Comparison of ENCODE assay signal across 19 mouse cellular contexts in the genomic region with DNA sequence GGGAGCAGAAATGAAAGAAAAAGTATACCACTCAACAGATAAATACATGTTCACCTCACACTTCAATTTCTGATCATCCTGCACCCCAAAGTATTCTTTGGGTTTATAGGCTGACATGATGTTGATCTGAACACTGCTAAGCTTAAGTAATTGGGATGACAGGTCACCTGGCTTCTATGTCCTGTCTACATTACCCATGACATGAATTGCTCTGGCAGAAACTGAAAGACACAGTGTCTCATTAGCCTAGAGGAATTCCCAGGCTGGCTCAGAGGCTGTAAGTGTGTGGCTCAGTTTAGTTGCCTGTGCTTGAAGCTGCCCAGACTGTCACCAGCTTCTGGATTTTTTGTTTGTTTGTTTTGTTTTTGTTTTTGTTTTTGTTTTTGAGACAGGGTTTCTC.
DNase-seq lines count a peak whose midpoint lies in the region; ATAC-seq lines count a peak whose summit lies in the region.
"Had no signal": no experiment of that assay in that cellular context is flagged by ENCODE, and none has a peak within 500 bp of the region (broad histone marks: within the 10 kb centered on the region; RNA-seq: fewer than 3 reads in every experiment).

No protein-coding gene starts in this region.

- no peak for ATAC-seq in midbrain, embryonic 12.5 days (ENCODE audit: low FRiP score, low read depth)
- 0 out of 2 replicates have a peak, but pooled peaks have one; percentile 30 for ATAC-seq in forebrain, embryonic 15.5 days (replicated peaks)
- no peak for ATAC-seq in hindbrain, embryonic 15.5 days (ENCODE audit: low FRiP score, low read depth)
- ATAC-seq: intestine, postnatal 0 days; Patski had no signal

- no peak overlapping the region for H3K9ac ChIP-seq in midbrain, embryonic 12.5 days (replicated peaks)
- no peak overlapping the region for H3K9ac ChIP-seq in forebrain, embryonic 15.5 days (replicated peaks)
- H3K9ac ChIP-seq in hindbrain, embryonic 15.5 days: no peak overlapping the region
- H3K9ac ChIP-seq: liver, embryonic 14.5 days; lung, embryonic 15.5 days had no signal

- H3K36me3 ChIP-seq in midbrain, embryonic 12.5 days: no peaks in the 10 kb centered on the region
- H3K36me3 ChIP-seq in midbrain, embryonic 10.5 days: no peaks in the 10 kb centered on the region
- no peaks in the 10 kb centered on the region for H3K36me3 ChIP-seq in forebrain, embryonic 15.5 days
- no peaks in the 10 kb centered on the region for H3K36me3 ChIP-seq in hindbrain, embryonic 15.5 days
- H3K36me3 ChIP-seq: lung, embryonic 15.5 days had no signal

- DNase-seq in midbrain, embryonic 10.5 days (ENCODE audit: low spot score): no peak
- no peak for DNase-seq in natural killer cell, adult 2 months (ENCODE audit: low spot score in 2 of 2)
- no peak for DNase-seq in kidney, adult 9 months
- no peak for DNase-seq in urinary bladder, postnatal 4 days (ENCODE audit: low spot score in 2 of 2)
- DNase-seq: adrenal gland, postnatal 10 days; gastrocnemius, postnatal 25 days; heart, adult 2 months; heart, postnatal 4 days; layer of hippocampus, postnatal 36 days; lung, postnatal 4 days; spleen, adult 18-20 months; thymus, adult 18-20 months had no signal

- no peak overlapping the region for H3K4me2 ChIP-seq in midbrain, embryonic 12.5 days (replicated peaks)
- H3K4me2 ChIP-seq in forebrain, embryonic 15.5 days (replicated peaks): no peak overlapping the region
- H3K4me2 ChIP-seq in hindbrain, embryonic 15.5 days: no peak overlapping the region
- H3K4me2 ChIP-seq: lung, embryonic 15.5 days had no signal

- H3K27ac ChIP-seq in midbrain, embryonic 12.5 days (replicated peaks): 0 out of 2 replicates have a peak overlapping the region, but pooled peaks have one; percentile 68
- H3K27ac ChIP-seq in midbrain, embryonic 10.5 days (replicated peaks): no peak overlapping the region
- H3K27ac ChIP-seq in forebrain, embryonic 15.5 days (replicated peaks): no peak overlapping the region
- H3K27ac ChIP-seq in hindbrain, embryonic 15.5 days (replicated peaks): peak overlapping the region; percentile 79
- H3K27ac ChIP-seq: heart, adult 2 months; liver, embryonic 14.5 days; lung, embryonic 15.5 days had no signal

- no peaks in the 10 kb centered on the region for H3K27me3 ChIP-seq in midbrain, embryonic 12.5 days
- H3K27me3 ChIP-seq in midbrain, embryonic 10.5 days (ENCODE audit: low read depth, poor library complexity, severe bottlenecking): peaks cover 15% of the 10 kb centered on the region
- H3K27me3 ChIP-seq in forebrain, embryonic 15.5 days: no peaks in the 10 kb centered on the region
- no peaks in the 10 kb centered on the region for H3K27me3 ChIP-seq in hindbrain, embryonic 15.5 days
- H3K27me3 ChIP-seq: lung, embryonic 15.5 days; Patski had no signal

- H3K9me3 ChIP-seq in midbrain, embryonic 12.5 days: 0 out of 2 replicates have a peak, but pooled peaks cover 3% of the 10 kb centered on the region
- H3K9me3 ChIP-seq in midbrain, embryonic 10.5 days (replicated peaks): 0 out of 2 replicates have a peak, but pooled peaks cover 5% of the 10 kb centered on the region
- no peaks in the 10 kb centered on the region for H3K9me3 ChIP-seq in forebrain, embryonic 15.5 days
- H3K9me3 ChIP-seq in hindbrain, embryonic 15.5 days: no peaks in the 10 kb centered on the region
- H3K9me3 ChIP-seq: lung, embryonic 15.5 days had no signal

- H3K4me1 ChIP-seq in midbrain, embryonic 12.5 days: peaks cover 18% of the 10 kb centered on the region
- H3K4me1 ChIP-seq in midbrain, embryonic 10.5 days: peaks cover 35% of the 10 kb centered on the region
- peaks cover 16% of the 10 kb centered on the region for H3K4me1 ChIP-seq in forebrain, embryonic 15.5 days
- H3K4me1 ChIP-seq in hindbrain, embryonic 15.5 days (replicated peaks): peaks cover 18% of the 10 kb centered on the region
- H3K4me1 ChIP-seq: lung, embryonic 15.5 days had no signal

- no peak overlapping the region for H3K4me3 ChIP-seq in midbrain, embryonic 12.5 days
- no peak overlapping the region for H3K4me3 ChIP-seq in midbrain, embryonic 10.5 days
- no peak overlapping the region for H3K4me3 ChIP-seq in forebrain, embryonic 15.5 days
- H3K4me3 ChIP-seq in hindbrain, embryonic 15.5 days: no peak overlapping the region
- H3K4me3 ChIP-seq: heart, adult 2 months; lung, embryonic 15.5 days had no signal

Comparison
In these comparisons a context has a peak if more than half of its experiments do, and no peak if none do; other contexts are left out.
1. H3K27ac ChIP-seq: peak in midbrain, embryonic 12.5 days (single experiment) and hindbrain, embryonic 15.5 days (single experiment); none in midbrain, embryonic 10.5 days (single experiment) and forebrain, embryonic 15.5 days (single experiment).